Mouse (Mus musculus) hindbrain, postnatal 0 days (tissue): ENCODE data around the gene Slc2a9. TPM values are rescaled to one million over a fixed set of nuclear protein-coding genes. Genes with fewer than 3 reads are reported as not detected.

Source experiments
- ATAC-seq: fragments of 200-750 bp; cut with Nextera tagmentation; 2 replicates; pipeline ENCODE4 v1.8.0; 2017; ENCODE audit warnings: mild to moderate bottlenecking, moderate TSS enrichment, moderate library complexity
- DNase-seq: peaks from one replicate; pipeline ENCODE4 v3.0.0-alpha.2; 2015; ENCODE audit warnings: low spot score
- H3K27ac ChIP-seq: fragments of 300-500 bp; sonication (generic); 2 replicates; pipeline ENCODE4 v1.5.1; 2014; ENCODE audit warnings: mild to moderate bottlenecking
- H3K27me3 ChIP-seq: fragments of 300-500 bp; sonication (generic); 2 replicates; pipeline ENCODE4 v1.6.1; 2014; ENCODE audit warnings: low read length, mixed read lengths; ENCODE audit not compliant: insufficient read depth
- H3K36me3 ChIP-seq: fragments of 300-500 bp; sonication (generic); 2 replicates; pipeline ENCODE4 v1.6.1; 2014; ENCODE audit warnings: low read length, mixed read lengths; ENCODE audit not compliant: insufficient read depth
- H3K4me1 ChIP-seq: fragments of 300-500 bp; sonication (generic); 2 replicates; pipeline ENCODE4 v1.6.1; 2014; ENCODE audit warnings: antibody characterized with exemption, low read length, mixed read lengths; ENCODE audit not compliant: insufficient read depth
- H3K4me2 ChIP-seq: fragments of 300-500 bp; sonication (generic); 2 replicates; pipeline ENCODE4 v1.6.1; 2014; ENCODE audit warnings: low read depth, mild to moderate bottlenecking, low read length, moderate library complexity, mixed read lengths
- H3K4me3 ChIP-seq: fragments of 300-500 bp; sonication (generic); 2 replicates; pipeline ENCODE4 v1.5.1; 2014; ENCODE audit warnings: low read length
- H3K9ac ChIP-seq: fragments of 300-500 bp; sonication (generic); replicated peaks from 2 replicates; pipeline ENCODE4 v1.6.1; 2014; ENCODE audit warnings: mild to moderate bottlenecking, low read length, moderate library complexity, mixed read lengths
- H3K9me3 ChIP-seq: fragments of 300-500 bp; sonication (generic); 2 replicates; pipeline ENCODE4 v1.6.1; 2016; ENCODE audit warnings: low read length, mixed read lengths
- CTCF ChIP-seq: IDR thresholded peaks from 2 replicates; pipeline ENCODE4 v1.5.1; 2016; ENCODE audit warnings: antibody characterized with exemption, control low read depth, low read depth
- WGBS: fragments of 180-500 bp; shearing (Covaris S2); extraction: QIAGEN DNeasy Blood & Tissue Kit; methylation state at CpG from one replicate; pipeline ENCODE4 v1.1.7; 2014; 5-methylcytosine and 5-hydroxymethylcytosine counted together
- polyA plus RNA-seq: library from polyadenylated mRNA; unstranded; fragments of >200 nt; fragmentation: Nextera tagmentation; extraction: Ambion mirVana; gene quantifications from 2 replicates; pipeline ENCODE4 v1.2.1, GENCODE M21; 2015
- total RNA-seq: library from RNA; depleted of rRNA; stranded (reverse); fragments of >200 nt; gene quantifications from 2 replicates; pipeline ENCODE4 v1.2.3, GENCODE M21; 2014

The Slc2a9 gene
- total and polyA plus RNA-seq, 2 experiments from 2014 or later = 1.0 to 1.7 TPM

DNA sequence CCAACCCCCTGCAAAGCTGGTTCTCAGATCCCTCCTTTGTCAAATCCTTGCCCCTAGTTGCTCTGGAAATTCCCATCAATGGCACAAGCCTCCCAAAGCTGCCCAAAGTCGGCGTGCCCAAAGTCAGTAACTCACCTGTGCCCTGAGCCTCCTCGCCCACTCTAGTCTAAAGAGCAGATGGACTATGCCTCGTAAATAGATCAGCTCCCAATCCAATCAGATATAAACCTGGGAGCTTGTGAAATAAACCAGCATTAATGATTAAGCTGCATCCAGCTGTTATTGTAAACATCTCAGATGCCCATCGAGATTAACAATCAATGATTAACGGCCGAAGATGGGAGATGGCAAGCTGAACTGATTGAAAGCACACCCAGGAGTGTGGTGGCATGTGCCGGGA, 11.2 kb downstream of the Slc2a9 start:
- Histone ChIP-seq H3K4me2 (no peak overlapping the region), H3K27ac (no peak overlapping the region), H3K4me1 (no peaks in the 10 kb centered on the region), H3K9ac (no peak overlapping the region), H3K36me3 (no peaks in the 10 kb centered on the region), H3K27me3 (no peaks in the 10 kb centered on the region), H3K9me3 (no peaks in the 10 kb centered on the region), H3K4me3 (no peak overlapping the region)
- no peak for TF ChIP-seq CTCF
- DNase-seq = no peak
- ATAC-seq = no peak
- 83% methylated on average over 8 of the region's 8 CpGs for WGBS

GRCm38 (mm10) chr5:38489739-38490138, 13.2 kb downstream of the Slc2a9 start:
- H3K36me3 ChIP-seq = no peaks in the 10 kb centered on the region
- H3K4me3 ChIP-seq = no peak overlapping the region
- no peak overlapping the region for H3K4me2 ChIP-seq
- DNase-seq (no peak), ATAC-seq (no peak)
- no peak overlapping the region for H3K9ac ChIP-seq
- no peaks in the 10 kb centered on the region for H3K9me3 ChIP-seq
- TF ChIP-seq CTCF = no peak
- H3K4me1 ChIP-seq = no peaks in the 10 kb centered on the region
- H3K27me3 ChIP-seq = no peaks in the 10 kb centered on the region
- 92% methylated on average over 4 of the region's 4 CpGs for WGBS
- no peak overlapping the region for H3K27ac ChIP-seq

DNA sequence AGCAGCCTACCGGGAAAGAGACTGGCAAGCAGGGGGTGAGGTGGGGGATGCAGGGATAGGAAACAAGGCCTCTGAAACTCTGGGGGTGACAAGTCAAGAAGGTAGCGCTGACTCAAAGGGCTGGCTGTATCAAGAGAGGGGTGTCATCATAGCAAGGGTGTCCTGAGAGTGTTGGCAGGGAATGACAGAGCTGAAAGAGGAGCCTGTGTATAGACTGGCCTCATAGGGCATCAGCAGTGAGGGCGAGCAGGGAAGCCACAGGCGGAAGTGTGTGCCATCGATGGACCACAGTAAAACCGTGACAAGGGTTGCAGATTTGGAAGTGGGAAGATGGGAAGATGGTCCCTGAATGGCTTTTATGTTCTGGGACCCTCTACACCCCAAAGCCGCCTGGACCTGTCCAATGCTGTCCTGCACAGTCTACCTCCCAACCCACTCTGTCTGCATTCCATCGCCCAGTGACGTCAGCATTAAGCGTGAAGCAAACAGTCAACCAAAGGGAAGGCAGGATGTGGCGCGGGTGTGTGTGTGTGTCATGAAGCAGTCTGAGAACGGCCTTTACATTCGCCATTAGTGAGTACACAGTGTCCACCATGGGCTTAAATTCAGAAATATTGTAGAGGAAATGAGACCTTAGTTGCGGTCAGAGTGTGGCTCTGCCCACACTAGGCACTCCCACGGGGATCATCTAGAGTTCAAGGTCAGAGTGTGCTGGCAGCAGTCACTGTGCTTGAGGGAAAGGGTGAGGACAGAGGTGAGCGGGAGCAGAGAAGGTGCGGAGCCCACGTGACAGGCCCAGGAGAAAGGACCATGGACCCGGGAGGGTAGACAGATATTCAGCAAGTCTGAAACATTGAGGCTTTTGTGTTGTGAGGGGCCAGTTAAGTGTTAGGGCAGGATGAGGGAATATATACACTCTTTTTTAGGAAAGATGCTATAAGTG, 14.0 kb downstream of the Slc2a9 start:
- no peaks in the 10 kb centered on the region for H3K9me3 ChIP-seq
- no peak overlapping the region for H3K4me2 ChIP-seq
- H3K4me1 ChIP-seq = no peaks in the 10 kb centered on the region
- H3K27me3 ChIP-seq = no peaks in the 10 kb centered on the region
- ATAC-seq (no peak), DNase-seq (no peak)
- TF ChIP-seq CTCF = no peak
- WGBS = 88% methylated on average over 20 of the region's 20 CpGs
- H3K4me3 ChIP-seq = no peak overlapping the region
- no peaks in the 10 kb centered on the region for H3K36me3 ChIP-seq
- no peak overlapping the region for H3K9ac ChIP-seq
- H3K27ac ChIP-seq = no peak overlapping the region

DNA sequence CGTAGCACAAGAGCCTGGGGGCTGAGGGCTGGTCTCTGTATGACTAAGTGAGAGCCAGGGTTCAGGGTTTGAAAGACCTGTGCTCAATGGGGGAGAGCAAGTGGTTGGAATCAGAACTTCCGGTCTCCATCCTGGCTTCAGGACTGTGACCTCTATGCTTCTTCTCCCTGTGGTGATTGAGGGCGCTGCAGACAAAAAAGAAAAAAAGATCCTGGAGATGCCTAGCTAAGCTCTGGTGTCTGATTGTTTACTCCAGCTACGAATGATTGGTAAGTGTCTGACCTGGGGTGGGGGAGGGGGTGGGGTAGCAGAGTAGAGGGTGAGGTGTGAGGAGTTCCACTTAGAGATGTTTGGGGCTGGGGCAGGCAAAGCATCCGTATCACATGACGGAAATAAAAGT, 14.9 kb downstream of the Slc2a9 start:
- no peak overlapping the region for H3K27ac ChIP-seq
- H3K36me3 ChIP-seq = no peaks in the 10 kb centered on the region
- ATAC-seq = no peak
- no peak for TF ChIP-seq CTCF
- no peak overlapping the region for H3K4me2 ChIP-seq
- no peaks in the 10 kb centered on the region for H3K9me3 ChIP-seq
- H3K4me3 ChIP-seq = no peak overlapping the region
- no peaks in the 10 kb centered on the region for H3K27me3 ChIP-seq
- 65% methylated on average over 6 of the region's 6 CpGs for WGBS
- no peak for DNase-seq
- H3K4me1 ChIP-seq = no peaks in the 10 kb centered on the region
- H3K9ac ChIP-seq = no peak overlapping the region

DNA sequence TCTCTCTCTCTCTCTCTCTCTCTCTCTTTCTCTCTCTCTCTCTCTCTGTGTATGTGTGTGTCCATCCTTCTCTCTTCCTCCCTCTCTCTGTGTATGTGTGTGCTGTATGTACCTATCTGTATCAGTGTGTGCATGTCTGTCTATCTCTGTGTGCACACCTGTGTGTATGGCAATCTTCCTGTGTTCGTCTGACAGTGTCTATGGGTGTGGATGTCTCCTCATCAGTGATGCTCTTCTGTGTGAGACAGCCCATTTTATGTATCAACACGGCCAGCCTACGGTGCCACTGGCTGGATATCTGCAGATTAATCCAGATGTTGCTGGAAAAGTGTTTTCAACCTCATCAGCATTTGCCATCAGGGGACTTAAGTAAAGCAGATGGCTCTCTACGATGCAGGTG, 15.7 kb downstream of the Slc2a9 start:
- H3K9me3 ChIP-seq = no peaks in the 10 kb centered on the region
- H3K27ac ChIP-seq = no peak overlapping the region
- no peak overlapping the region for H3K4me2 ChIP-seq
- TF ChIP-seq CTCF = no peak
- no peak overlapping the region for H3K9ac ChIP-seq
- H3K27me3 ChIP-seq = no peaks in the 10 kb centered on the region
- 78% methylated on average over 4 of the region's 4 CpGs for WGBS
- no peaks in the 10 kb centered on the region for H3K36me3 ChIP-seq
- H3K4me1 ChIP-seq = no peaks in the 10 kb centered on the region
- ATAC-seq (no peak), DNase-seq (no peak)
- H3K4me3 ChIP-seq = no peak overlapping the region

GRCm38 (mm10) chr5:38485946-38486345, 17.0 kb downstream of the Slc2a9 start:
- WGBS = 78% methylated on average over 4 of the region's 4 CpGs
- Histone ChIP-seq H3K4me3 (no peak overlapping the region), H3K4me1 (peaks cover 2% of the 10 kb centered on the region; the same call in 1 of the 2 replicates), H3K27me3 (no peaks in the 10 kb centered on the region), H3K9ac (no peak overlapping the region), H3K27ac (no peak overlapping the region), H3K4me2 (no peak overlapping the region), H3K36me3 (no peaks in the 10 kb centered on the region), H3K9me3 (no peaks in the 10 kb centered on the region)
- ATAC-seq = no peak; the same call in 1 of the 2 replicates
- DNase-seq = no peak
- no peak for TF ChIP-seq CTCF

DNA sequence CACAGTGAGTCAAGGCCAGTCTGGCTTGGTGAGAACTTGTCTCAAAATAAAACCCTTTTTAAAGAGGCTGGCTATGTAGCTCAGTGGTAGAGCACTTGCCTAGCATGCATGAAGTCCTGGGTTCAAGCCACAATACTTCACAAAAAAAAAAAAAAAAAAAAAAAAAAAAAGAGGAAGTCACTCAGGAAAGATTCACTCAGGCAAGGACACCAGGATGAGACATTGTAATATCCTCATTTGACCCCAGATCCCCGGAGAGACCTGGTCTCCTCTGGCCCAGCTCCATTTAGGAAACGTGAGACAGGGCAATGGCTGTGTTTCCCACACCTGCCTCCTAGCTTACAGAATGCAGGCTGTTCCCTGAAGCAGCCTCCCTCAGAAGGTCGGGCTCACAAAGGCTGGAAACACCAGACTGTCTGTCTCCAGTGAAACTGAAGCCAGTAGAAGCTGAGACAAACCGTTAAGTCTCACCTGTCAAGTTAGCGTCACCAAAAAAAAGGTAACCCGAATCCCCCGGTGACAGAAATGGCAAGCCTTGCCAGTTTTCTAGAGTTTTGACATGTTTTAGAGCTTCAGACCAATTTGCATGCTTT, 19.3 kb downstream of the Slc2a9 start:
- Histone ChIP-seq H3K27ac (no peak overlapping the region), H3K9me3 (no peaks in the 10 kb centered on the region), H3K9ac (no peak overlapping the region), H3K4me2 (no peak overlapping the region), H3K27me3 (no peaks in the 10 kb centered on the region), H3K36me3 (no peaks in the 10 kb centered on the region), H3K4me1 (peaks cover 15% of the 10 kb centered on the region), H3K4me3 (no peak overlapping the region)
- DNase-seq = no peak
- no peak for TF ChIP-seq CTCF
- ATAC-seq = no peak
- WGBS = 70% methylated on average over 7 of the region's 7 CpGs
